Mouse (Mus musculus): Measurements from ENCODE around the gene Zzz3. TPM values are rescaled to one million over a fixed set of nuclear protein-coding genes. Genes with fewer than 3 reads are reported as not detected.

The Zzz3 gene
- polyA plus RNA-seq, 1 experiment: 14.4 TPM

GRCm38 (mm10) chr3:152350966-152351365, 44.3 kb upstream of the Zzz3 start:
- TF ChIP-seq CTCF (IDR thresholded peaks at IDR 0.05; ENCODE audit: extremely low read depth, insufficient read depth, insufficient read length, insufficient replicate concordance) (no peak), POLR2A (IDR thresholded peaks at IDR 0.05; ENCODE audit: low read depth, low read length) (no peak)
- no peak overlapping the region for H3K4me3 ChIP-seq (ENCODE audit: extremely low read depth, insufficient read depth, insufficient read length)
- no peak for DNase-seq (ENCODE audit: low read depth in 1 of 2, low spot score in 2 of 2)
- H3K27ac ChIP-seq (ENCODE audit: insufficient read depth, low read length): no peak overlapping the region
- H3K36me3 ChIP-seq (ENCODE audit: control insufficient read depth, insufficient read depth, low read length): no peaks in the 10 kb centered on the region
- no peaks in the 10 kb centered on the region for H3K27me3 ChIP-seq (ENCODE audit: control insufficient read depth, insufficient read depth, low read length)
- 90% methylated on average over 5 of the region's 5 CpGs for WGBS
- peaks cover 5% of the 10 kb centered on the region for H3K4me1 ChIP-seq (ENCODE audit: control insufficient read depth, insufficient read depth, insufficient read length)

GRCm38 (mm10) chr3:152352289-152352688, 43.0 kb upstream of the Zzz3 start:
- TF ChIP-seq CTCF (IDR thresholded peaks at IDR 0.05; ENCODE audit: extremely low read depth, insufficient read depth, insufficient read length, insufficient replicate concordance) (no peak), POLR2A (IDR thresholded peaks at IDR 0.05; ENCODE audit: low read depth, low read length) (no peak)
- DNase-seq (ENCODE audit: low read depth in 1 of 2, low spot score in 2 of 2): no peak
- peaks cover 4% of the 10 kb centered on the region for H3K4me1 ChIP-seq (ENCODE audit: control insufficient read depth, insufficient read depth, insufficient read length)
- no peaks in the 10 kb centered on the region for H3K27me3 ChIP-seq (ENCODE audit: control insufficient read depth, insufficient read depth, low read length)
- 0 out of 2 replicates have a peak, but pooled peaks cover 1% of the 10 kb centered on the region for H3K36me3 ChIP-seq (ENCODE audit: control insufficient read depth, insufficient read depth, low read length)
- H3K4me3 ChIP-seq (ENCODE audit: extremely low read depth, insufficient read depth, insufficient read length): no peak overlapping the region
- 89% methylated on average over 4 of the region's 4 CpGs for WGBS
- H3K27ac ChIP-seq (ENCODE audit: insufficient read depth, low read length): no peak overlapping the region

- TF ChIP-seq POLR2A (IDR thresholded peaks at IDR 0.05; ENCODE audit: low read depth, low read length) (no peak), CTCF (IDR thresholded peaks at IDR 0.05; ENCODE audit: extremely low read depth, insufficient read depth, insufficient read length, insufficient replicate concordance) (no peak)
- DNase-seq (ENCODE audit: low read depth in 1 of 2, low spot score in 2 of 2): no peak
- 0 out of 2 replicates have a peak, but pooled peaks cover 1% of the 10 kb centered on the region for H3K36me3 ChIP-seq (ENCODE audit: control insufficient read depth, insufficient read depth, low read length)
- H3K27ac ChIP-seq (ENCODE audit: insufficient read depth, low read length): no peak overlapping the region
- no peaks in the 10 kb centered on the region for H3K27me3 ChIP-seq (ENCODE audit: control insufficient read depth, insufficient read depth, low read length)
- H3K4me1 ChIP-seq (ENCODE audit: control insufficient read depth, insufficient read depth, insufficient read length): no peaks in the 10 kb centered on the region; the same call in 1 of the 2 replicates
- 94% methylated on average over 10 of the region's 10 CpGs for WGBS
- H3K4me3 ChIP-seq (ENCODE audit: extremely low read depth, insufficient read depth, insufficient read length): no peak overlapping the region
Observed at GRCm38 (mm10) chr3:152353434-152354177, 41.7 kb upstream of the Zzz3 start.

DNA sequence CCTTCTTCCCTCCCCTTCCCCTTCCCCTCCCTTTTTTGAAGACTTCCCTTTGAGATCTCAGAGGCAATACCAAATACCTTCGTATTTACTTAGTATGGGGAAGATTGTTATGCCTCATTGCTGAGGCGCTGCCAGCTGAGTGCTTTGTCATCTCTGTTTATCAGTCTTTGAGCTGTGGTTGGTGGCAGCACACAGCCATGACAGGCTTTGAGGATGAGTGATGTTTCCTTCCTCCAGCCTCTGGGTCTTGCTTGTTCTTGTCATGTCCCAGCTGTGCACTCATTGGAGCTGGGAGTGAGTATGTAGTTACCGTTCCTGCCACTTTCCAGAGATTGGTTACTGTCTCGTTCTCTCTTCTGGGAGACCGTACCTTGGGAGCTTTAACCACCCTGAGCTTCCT, 39.9 kb upstream of the Zzz3 start:
- Histone ChIP-seq H3K4me3 (ENCODE audit: extremely low read depth, insufficient read depth, insufficient read length) (no peak overlapping the region), H3K27ac (ENCODE audit: insufficient read depth, low read length) (peak overlapping the region; percentile 51; the same call in 1 of the 2 replicates), H3K27me3 (ENCODE audit: control insufficient read depth, insufficient read depth, low read length) (no peaks in the 10 kb centered on the region), H3K36me3 (ENCODE audit: control insufficient read depth, insufficient read depth, low read length) (peaks cover 7% of the 10 kb centered on the region), H3K4me1 (ENCODE audit: control insufficient read depth, insufficient read depth, insufficient read length) (no peaks in the 10 kb centered on the region; the same call in 1 of the 2 replicates)
- no peak for DNase-seq (ENCODE audit: low read depth in 1 of 2, low spot score in 2 of 2)
- WGBS: 50% methylated on average over 5 of the region's 5 CpGs
- TF ChIP-seq POLR2A (IDR thresholded peaks at IDR 0.05; ENCODE audit: low read depth, low read length) (no peak), CTCF (IDR thresholded peaks at IDR 0.05; ENCODE audit: extremely low read depth, insufficient read depth, insufficient read length, insufficient replicate concordance) (no peak)

DNA sequence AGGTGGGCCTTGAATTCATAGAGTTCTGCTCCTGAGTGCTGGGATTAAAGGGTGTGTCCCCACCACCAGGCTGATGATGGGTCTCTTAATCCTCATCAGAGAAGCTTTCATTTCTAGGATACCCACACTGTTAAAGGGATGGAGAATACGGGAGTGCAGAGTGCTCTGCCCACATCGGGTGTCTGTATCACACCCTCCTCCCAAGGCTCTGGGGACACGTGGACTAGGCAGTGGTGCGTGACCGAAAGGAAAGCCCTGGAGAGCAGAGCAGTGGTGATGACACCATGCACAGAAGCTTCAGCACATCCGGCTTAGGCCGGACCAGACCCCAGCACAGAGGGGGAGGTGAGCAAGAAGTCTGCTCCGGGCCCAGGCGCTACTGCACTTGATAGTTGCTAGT, 38.5 kb upstream of the Zzz3 start:
- no peak for DNase-seq (ENCODE audit: low read depth in 1 of 2, low spot score in 2 of 2)
- 67% methylated on average over 9 of the region's 9 CpGs for WGBS
- H3K36me3 ChIP-seq (ENCODE audit: control insufficient read depth, insufficient read depth, low read length): peaks cover 13% of the 10 kb centered on the region
- no peaks in the 10 kb centered on the region; the same call in 1 of the 2 replicates for H3K4me1 ChIP-seq (ENCODE audit: control insufficient read depth, insufficient read depth, insufficient read length)
- no peaks in the 10 kb centered on the region for H3K27me3 ChIP-seq (ENCODE audit: control insufficient read depth, insufficient read depth, low read length)
- no peak overlapping the region for H3K4me3 ChIP-seq (ENCODE audit: extremely low read depth, insufficient read depth, insufficient read length)
- H3K27ac ChIP-seq (ENCODE audit: insufficient read depth, low read length): no peak overlapping the region
- TF ChIP-seq CTCF (IDR thresholded peaks at IDR 0.05; ENCODE audit: extremely low read depth, insufficient read depth, insufficient read length, insufficient replicate concordance): no peak
- TF ChIP-seq POLR2A (IDR thresholded peaks at IDR 0.05; ENCODE audit: low read depth, low read length): no peak

DNA sequence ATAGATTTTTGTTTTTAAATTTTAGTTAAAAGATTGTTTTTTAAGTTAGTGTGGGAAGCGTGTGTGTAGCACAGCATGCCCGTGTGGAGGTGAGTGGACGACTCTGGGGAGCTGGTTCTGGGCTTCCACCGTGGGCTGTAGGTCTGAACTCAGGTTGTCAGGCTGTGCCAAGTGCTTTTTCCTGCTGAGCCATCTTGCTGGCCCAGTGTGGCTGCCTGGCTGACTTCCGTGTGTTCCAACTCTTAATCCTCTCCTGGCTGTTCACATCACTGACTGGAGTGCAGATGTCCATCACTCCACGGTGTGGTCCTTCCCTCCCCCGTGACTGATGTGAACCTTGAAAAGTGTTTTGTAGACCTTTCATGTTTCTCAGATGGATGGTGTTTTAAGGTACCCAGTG, 36.1 kb upstream of the Zzz3 start:
- TF ChIP-seq POLR2A (IDR thresholded peaks at IDR 0.05; ENCODE audit: low read depth, low read length) (no peak), CTCF (IDR thresholded peaks at IDR 0.05; ENCODE audit: extremely low read depth, insufficient read depth, insufficient read length, insufficient replicate concordance) (no peak)
- Histone ChIP-seq H3K27ac (ENCODE audit: insufficient read depth, low read length) (no peak overlapping the region), H3K4me1 (ENCODE audit: control insufficient read depth, insufficient read depth, insufficient read length) (no peaks in the 10 kb centered on the region; the same call in 1 of the 2 replicates), H3K4me3 (ENCODE audit: extremely low read depth, insufficient read depth, insufficient read length) (no peak overlapping the region), H3K27me3 (ENCODE audit: control insufficient read depth, insufficient read depth, low read length) (no peaks in the 10 kb centered on the region), H3K36me3 (ENCODE audit: control insufficient read depth, insufficient read depth, low read length) (peaks cover 24% of the 10 kb centered on the region)
- no peak for DNase-seq (ENCODE audit: low read depth in 1 of 2, low spot score in 2 of 2)
- 92% methylated on average over 7 of the region's 7 CpGs for WGBS

DNA sequence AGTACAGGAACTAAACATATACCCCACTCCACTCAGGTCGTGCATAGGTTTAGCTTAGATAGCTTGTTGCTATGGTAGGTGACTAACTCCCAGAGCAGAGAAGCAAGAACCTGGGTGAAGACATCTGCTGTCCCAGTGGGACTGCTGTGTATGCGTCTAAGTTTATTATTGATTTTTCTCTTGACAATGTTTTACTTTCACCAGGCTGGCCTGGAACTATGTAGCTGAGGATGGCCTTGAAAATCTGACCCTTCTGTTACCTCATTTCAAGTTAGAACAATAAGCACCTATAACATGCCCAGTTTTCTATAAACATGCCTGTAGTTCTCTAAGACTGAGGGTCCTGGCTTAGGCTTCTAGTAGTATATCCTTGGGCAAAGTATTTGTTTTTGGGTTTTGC, 31.1 kb upstream of the Zzz3 start:
- Histone ChIP-seq H3K27me3 (ENCODE audit: control insufficient read depth, insufficient read depth, low read length) (no peaks in the 10 kb centered on the region), H3K36me3 (ENCODE audit: control insufficient read depth, insufficient read depth, low read length) (peaks cover 43% of the 10 kb centered on the region), H3K4me1 (ENCODE audit: control insufficient read depth, insufficient read depth, insufficient read length) (no peaks in the 10 kb centered on the region), H3K27ac (ENCODE audit: insufficient read depth, low read length) (no peak overlapping the region), H3K4me3 (ENCODE audit: extremely low read depth, insufficient read depth, insufficient read length) (no peak overlapping the region)
- DNase-seq (ENCODE audit: low read depth in 1 of 2, low spot score in 2 of 2): no peak
- TF ChIP-seq POLR2A (IDR thresholded peaks at IDR 0.05; ENCODE audit: low read depth, low read length) (no peak), CTCF (IDR thresholded peaks at IDR 0.05; ENCODE audit: extremely low read depth, insufficient read depth, insufficient read length, insufficient replicate concordance) (no peak)
- 92% methylated on average over 2 of the region's 2 CpGs for WGBS
